Mouse (Mus musculus): ENCODE results near the gene Gcgr. TPM values are rescaled to one million over a fixed set of nuclear protein-coding genes. Genes with fewer than 3 reads are reported as not detected.

Gene Gcgr
- total and polyA plus RNA-seq, 3 experiments = not detected

DNA sequence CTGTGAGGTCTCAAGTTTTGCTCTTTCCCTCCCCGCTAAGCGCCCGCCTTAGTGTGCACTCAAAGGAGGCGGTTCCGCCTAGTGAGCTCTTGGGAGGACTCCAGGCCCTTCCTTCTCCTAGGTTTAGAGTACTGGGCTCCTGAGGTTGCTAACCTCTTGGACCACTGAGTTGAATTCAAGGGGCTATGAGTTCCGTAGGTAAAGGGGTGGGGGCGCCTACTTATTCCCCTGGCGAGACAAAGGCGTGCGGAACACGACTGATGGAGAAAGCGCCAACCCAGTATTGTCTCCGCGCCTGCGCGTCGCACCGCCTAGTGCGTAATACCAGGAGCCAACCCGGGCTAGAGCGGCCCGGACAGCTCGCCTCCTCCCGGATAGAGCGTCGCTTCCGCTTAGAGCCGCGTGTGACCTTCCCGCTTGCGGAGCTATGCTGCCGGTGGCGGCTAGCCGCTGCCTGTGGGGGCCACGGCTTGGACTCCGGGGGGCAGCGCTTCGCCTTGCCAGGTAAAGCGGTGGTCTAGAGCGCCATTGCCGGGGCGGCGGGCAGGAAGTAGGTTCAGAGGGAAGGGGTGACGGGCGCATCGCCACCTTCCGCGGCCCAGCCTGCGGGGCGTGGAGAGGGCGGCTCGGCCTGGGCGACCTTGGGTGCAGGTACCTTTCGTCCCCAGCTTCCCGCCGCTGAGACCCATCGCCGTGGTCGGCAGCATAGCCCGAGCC is 46.1 kb upstream of the Gcgr start, which contains the start of gene Mrpl12:
TSS of gene Mrpl12 (plus strand) at position 349 of the 717 bp plus-strand sequence.
- TF ChIP-seq UBTF (IDR thresholded peaks at IDR 0.05; ENCODE audit: borderline replicate concordance, insufficient read depth, low read depth, low read length) (peak; percentile 94; the same call in 1 of the 2 replicates), ELF1 (IDR thresholded peaks at IDR 0.05; ENCODE audit: low read depth, low read length) (peak; percentile 89), MXI1 (IDR thresholded peaks at IDR 0.05; ENCODE audit: low read depth, low read length) (peak; percentile 99), NELFE (IDR thresholded peaks at IDR 0.05; ENCODE audit: low read depth, low read length) (peak; percentile 98), ZC3H11A (IDR thresholded peaks at IDR 0.05; ENCODE audit: low read depth, low read length) (no peak), HCFC1 (IDR thresholded peaks at IDR 0.05; ENCODE audit: low read depth, low read length) (peak; percentile 96), MYB (IDR thresholded peaks at IDR 0.05; ENCODE audit: low read depth, low read length) (no peak), POLR2A (IDR thresholded peaks at IDR 0.05; ENCODE audit: control insufficient read depth in 1 of 2, insufficient read depth in 1 of 2, low read depth in 1 of 2, low read length in 2 of 2, poor library complexity in 1 of 2) (peak; percentile 98 to 100), USF1 (IDR thresholded peaks at IDR 0.05; ENCODE audit: low read depth, low read length) (peak; percentile 68), SIN3A (IDR thresholded peaks at IDR 0.05; ENCODE audit: low read length) (peak; percentile 100), MAZ (IDR thresholded peaks at IDR 0.05; ENCODE audit: low read depth, low read length) (peak; percentile 90; the same call in 1 of the 2 replicates), POLR2AphosphoS5 (IDR thresholded peaks at IDR 0.05; ENCODE audit: borderline replicate concordance, low read depth, low read length) (peak; percentile 73; the same call in 1 of the 2 replicates), ZNF384 (IDR thresholded peaks at IDR 0.05; ENCODE audit: low read depth, low read length) (no peak), MAX (IDR thresholded peaks at IDR 0.05; ENCODE audit: low read length) (peak; percentile 96), TCF12 (IDR thresholded peaks at IDR 0.05; ENCODE audit: low read depth, low read length) (peak; percentile 88), CTCF (IDR thresholded peaks at IDR 0.05 in 2 of 3, conservative IDR thresholded peaks at IDR 0.05 in 1 of 3; ENCODE audit: control insufficient read depth in 1 of 3, insufficient read depth in 1 of 3, low read depth in 2 of 3, low read length in 3 of 3, poor library complexity in 1 of 3, severe bottlenecking in 1 of 3) (0 out of 6 replicates have a peak, but pooled peaks of 1 of the 3 experiments have one; percentile 1), CHD2 (IDR thresholded peaks at IDR 0.05; ENCODE audit: low read length) (no peak), RAD21 (IDR thresholded peaks at IDR 0.05; ENCODE audit: low read depth, low read length) (no peak), TBP (IDR thresholded peaks at IDR 0.05; ENCODE audit: low read depth, low read length) (peak; percentile 94), ZMIZ1 (IDR thresholded peaks at IDR 0.05; ENCODE audit: low read depth, low read length) (peak; percentile 95), NRF1 (IDR thresholded peaks at IDR 0.05; ENCODE audit: insufficient read depth, low read depth, low read length, poor library complexity, severe bottlenecking) (peak; percentile 93), KAT2A (conservative IDR thresholded peaks at IDR 0.05; ENCODE audit: low read depth, low read length) (peak; percentile 92), E2F4 (IDR thresholded peaks at IDR 0.05; ENCODE audit: borderline replicate concordance, low read depth, low read length) (no peak), GATA1 (IDR thresholded peaks at IDR 0.05; ENCODE audit: low read depth, low read length) (no peak), GABPA (IDR thresholded peaks at IDR 0.05; ENCODE audit: low read depth, low read length) (peak; percentile 49; the same call in 1 of the 2 replicates), ETS1 (IDR thresholded peaks at IDR 0.05; ENCODE audit: low read depth, low read length) (peak; percentile 71; the same call in 1 of the 2 replicates), POLR2AphosphoS2 (IDR thresholded peaks at IDR 0.05; ENCODE audit: low read length) (peak; percentile 99), MYC (IDR thresholded peaks at IDR 0.05; ENCODE audit: low read depth, low read length) (peak; percentile 98)
- peaks cover 3 to 13% of the 10 kb centered on the region in 2 experiments; a peak in 3 of 4 replicates for H3K4me1 ChIP-seq (ENCODE audit: control insufficient read depth in 1 of 2, insufficient read depth in 2 of 2, low read length in 2 of 2)

More for the DNA sequence above, 46.1 kb upstream of the Gcgr start, which contains the start of gene Mrpl12:
- H3K36me3 ChIP-seq (ENCODE audit: control insufficient read depth in 1 of 2, insufficient read depth in 2 of 2, low read length in 2 of 2) = peaks cover 7 to 10% of the 10 kb centered on the region in 2 experiments
- H3K27ac ChIP-seq (ENCODE audit: control insufficient read depth, low read depth, low read length) = peak within 1 kb of the TSS; percentile 73
- DNase-seq (ENCODE audit: low read depth, low spot score) = peak; percentile 98
- H3K79me2 ChIP-seq (ENCODE audit: control insufficient read depth, insufficient read depth, low read length, poor library complexity) = peaks cover 30% of the 10 kb centered on the region
- H3K9me3 ChIP-seq (replicated peaks; ENCODE audit: insufficient read depth, low read length) = no peaks in the 10 kb centered on the region
- peak within 1 kb of the TSS; percentile 86 for H3K9ac ChIP-seq (ENCODE audit: control insufficient read depth, low read depth, low read length, poor library complexity, severe bottlenecking)
- H3K27me3 ChIP-seq (ENCODE audit: control insufficient read depth in 1 of 2, insufficient read depth in 2 of 2, low read length in 2 of 2) = no peaks in the 10 kb centered on the region
- H3K4me3 ChIP-seq (ENCODE audit: control insufficient read depth in 1 of 2, insufficient read depth in 1 of 2, low read depth in 2 of 2, low read length in 2 of 2) = peak within 1 kb of the TSS; percentile 73 to 74

Data from MEL (cell line).